Mouse (Mus musculus): Measurements from ENCODE around the gene Rnf222. TPM values are rescaled to one million over a fixed set of nuclear protein-coding genes. Genes with fewer than 3 reads are reported as not detected.

Gene Rnf222
- polyA plus RNA-seq, 1 experiment from 2014 or later = not detected

GRCm38 (mm10) chr11:68904375-68905137, 16.2 kb downstream of the Rnf222 start:
- peak overlapping the region; percentile 29; the same call in 1 of the 2 replicates for H3K27ac ChIP-seq
- H3K4me1 ChIP-seq = peaks cover 14% of the 10 kb centered on the region

GRCm38 (mm10) chr11:68905138-68905531, 16.8 kb downstream of the Rnf222 start:
- no peaks in the 10 kb centered on the region for H3K27me3 ChIP-seq (replicated peaks)
- H3K4me3 ChIP-seq = no peak overlapping the region
- no peaks in the 10 kb centered on the region for H3K9me3 ChIP-seq
- peak overlapping the region; percentile 29; the same call in 1 of the 2 replicates for H3K27ac ChIP-seq
- 80% methylated on average over 3 of the region's 3 CpGs for WGBS
- H3K9ac ChIP-seq = no peak overlapping the region
- peaks cover 14% of the 10 kb centered on the region for H3K4me1 ChIP-seq
- ATAC-seq (replicated peaks) = no peak
- peaks cover 35% of the 10 kb centered on the region for H3K36me3 ChIP-seq (replicated peaks)
- no peak overlapping the region for H3K4me2 ChIP-seq

More at GRCm38 (mm10) chr11:68904375-68905137, 16.2 kb downstream of the Rnf222 start:
- no peaks in the 10 kb centered on the region for H3K27me3 ChIP-seq (replicated peaks)
- no peaks in the 10 kb centered on the region for H3K9me3 ChIP-seq
- peaks cover 35% of the 10 kb centered on the region for H3K36me3 ChIP-seq (replicated peaks)
- no peak overlapping the region for H3K9ac ChIP-seq
- no peak overlapping the region for H3K4me3 ChIP-seq
- H3K4me2 ChIP-seq = no peak overlapping the region
- WGBS = 86% methylated on average over 8 of the region's 8 CpGs
- no peak for ATAC-seq (replicated peaks)

GRCm38 (mm10) chr11:68905665-68906460, 17.5 kb downstream of the Rnf222 start:
- peaks cover 35% of the 10 kb centered on the region for H3K36me3 ChIP-seq (replicated peaks)
- 89% methylated on average over 9 of the region's 9 CpGs for WGBS
- no peak for ATAC-seq (replicated peaks)
- no peak overlapping the region for H3K4me2 ChIP-seq
- H3K4me3 ChIP-seq = no peak overlapping the region
- H3K9ac ChIP-seq = no peak overlapping the region
- H3K9me3 ChIP-seq = no peaks in the 10 kb centered on the region
- H3K27ac ChIP-seq = no peak overlapping the region
- no peaks in the 10 kb centered on the region for H3K27me3 ChIP-seq (replicated peaks)
- peaks cover 12% of the 10 kb centered on the region for H3K4me1 ChIP-seq

DNA sequence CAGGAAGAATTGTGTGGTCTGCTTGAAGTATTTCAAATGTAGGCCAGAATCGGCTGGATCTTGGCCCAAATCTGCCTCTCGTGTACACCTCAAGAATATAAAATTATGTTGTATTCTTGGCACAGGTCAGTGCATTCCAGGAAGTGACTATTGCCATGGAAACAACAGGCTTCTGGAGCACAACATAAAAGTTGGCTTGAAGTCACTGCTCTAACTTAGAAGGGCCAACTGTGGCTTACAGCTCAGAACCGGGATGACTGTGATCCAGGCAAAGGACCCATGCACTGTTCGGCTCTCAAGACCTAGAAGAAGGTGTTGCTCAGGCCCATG, 18.1 kb downstream of the Rnf222 start:
- no peaks in the 10 kb centered on the region for H3K27me3 ChIP-seq (replicated peaks)
- H3K9me3 ChIP-seq = no peaks in the 10 kb centered on the region
- H3K4me1 ChIP-seq = peaks cover 10% of the 10 kb centered on the region
- H3K4me3 ChIP-seq = no peak overlapping the region
- H3K36me3 ChIP-seq (replicated peaks) = peaks cover 35% of the 10 kb centered on the region
- ATAC-seq (replicated peaks) = no peak
- H3K9ac ChIP-seq = no peak overlapping the region
- no peak overlapping the region for H3K4me2 ChIP-seq
- H3K27ac ChIP-seq = no peak overlapping the region
- 83% methylated on average over 4 of the region's 4 CpGs for WGBS

GRCm38 (mm10) chr11:68907251-68907650, 18.9 kb downstream of the Rnf222 start:
- 81% methylated on average over 3 of the region's 3 CpGs for WGBS
- Histone ChIP-seq H3K4me1 (peaks cover 10% of the 10 kb centered on the region), H3K4me2 (no peak overlapping the region), H3K9me3 (no peaks in the 10 kb centered on the region), H3K27ac (no peak overlapping the region), H3K36me3 (replicated peaks) (peaks cover 35% of the 10 kb centered on the region), H3K9ac (no peak overlapping the region), H3K4me3 (no peak overlapping the region), H3K27me3 (replicated peaks) (no peaks in the 10 kb centered on the region)
- no peak for ATAC-seq (replicated peaks)

DNA sequence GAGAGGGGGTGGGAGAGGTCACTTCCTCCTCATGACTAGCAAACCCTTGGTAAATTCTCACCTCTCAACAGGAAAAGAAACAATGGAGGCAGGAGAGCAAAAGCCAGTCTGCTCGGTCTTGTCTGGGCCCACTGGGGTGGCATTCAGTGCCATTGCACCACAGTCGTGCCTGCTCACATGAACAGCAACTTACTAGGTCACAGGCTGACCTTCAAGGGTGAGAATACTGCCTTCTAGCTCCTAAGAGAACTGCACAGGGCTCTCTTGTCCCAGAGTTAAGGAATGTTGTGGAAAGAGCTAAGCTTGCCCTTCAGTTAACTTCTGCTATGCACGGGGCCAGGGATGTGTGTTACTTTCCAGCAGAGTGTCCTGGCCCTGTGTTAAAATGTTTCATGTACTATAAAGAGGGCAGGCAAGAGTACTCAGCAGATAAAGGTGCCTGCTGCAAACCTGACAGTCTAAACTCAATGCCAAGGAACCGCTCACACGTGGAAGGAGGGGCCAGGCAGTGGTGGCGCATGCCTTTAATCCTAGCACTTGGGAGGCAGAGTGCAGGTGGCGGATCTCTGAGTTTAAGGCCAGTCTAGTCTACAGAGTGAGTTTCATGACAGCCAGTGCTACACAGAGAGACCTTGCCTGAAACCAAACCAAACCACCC, 20.6 kb downstream of the Rnf222 start:
- H3K9me3 ChIP-seq = no peaks in the 10 kb centered on the region
- H3K36me3 ChIP-seq (replicated peaks) = peaks cover 26% of the 10 kb centered on the region
- H3K4me1 ChIP-seq = no peaks in the 10 kb centered on the region
- H3K27me3 ChIP-seq (replicated peaks) = no peaks in the 10 kb centered on the region
- H3K4me3 ChIP-seq = no peak overlapping the region
- no peak for ATAC-seq (replicated peaks)
- whole genome bisulfite sequencing = 42% methylated on average over 7 of the region's 7 CpGs
- H3K4me2 ChIP-seq = no peak overlapping the region
- no peak overlapping the region for H3K9ac ChIP-seq
- no peak overlapping the region for H3K27ac ChIP-seq

- Histone ChIP-seq H3K4me3 (no peak overlapping the region), H3K9me3 (no peaks in the 10 kb centered on the region), H3K9ac (no peak overlapping the region), H3K27me3 (replicated peaks) (no peaks in the 10 kb centered on the region), H3K4me1 (no peaks in the 10 kb centered on the region), H3K27ac (no peak overlapping the region), H3K4me2 (no peak overlapping the region), H3K36me3 (replicated peaks) (peaks cover 3% of the 10 kb centered on the region; the same call in 1 of the 2 replicates)
- no peak for ATAC-seq (replicated peaks)
- WGBS = 66% methylated on average over 14 of the region's 14 CpGs
These were observed 23.3 kb downstream of the Rnf222 start for GRCm38 (mm10) chr11:68911531-68912177.

- WGBS = 93% methylated on average over 4 of the region's 4 CpGs
- H3K27me3 ChIP-seq (replicated peaks) = no peaks in the 10 kb centered on the region
- ATAC-seq (replicated peaks) = no peak
- H3K9ac ChIP-seq = no peak overlapping the region
- H3K36me3 ChIP-seq (replicated peaks) = no peaks in the 10 kb centered on the region
- H3K27ac ChIP-seq = no peak overlapping the region
- H3K4me1 ChIP-seq = no peaks in the 10 kb centered on the region
- H3K4me3 ChIP-seq = no peak overlapping the region
- no peak overlapping the region for H3K4me2 ChIP-seq
- H3K9me3 ChIP-seq = no peaks in the 10 kb centered on the region
These were observed 26.2 kb downstream of the Rnf222 start for GRCm38 (mm10) chr11:68914566-68914965.

- Histone ChIP-seq H3K9me3 (no peaks in the 10 kb centered on the region), H3K9ac (no peak overlapping the region), H3K27me3 (replicated peaks) (no peaks in the 10 kb centered on the region), H3K4me3 (no peak overlapping the region), H3K4me2 (no peak overlapping the region), H3K27ac (no peak overlapping the region), H3K36me3 (replicated peaks) (no peaks in the 10 kb centered on the region), H3K4me1 (no peaks in the 10 kb centered on the region)
- 49% methylated on average over 3 of the region's 3 CpGs for WGBS
- ATAC-seq (replicated peaks) = no peak
These were observed 34.8 kb downstream of the Rnf222 start for GRCm38 (mm10) chr11:68923191-68923590.

DNA sequence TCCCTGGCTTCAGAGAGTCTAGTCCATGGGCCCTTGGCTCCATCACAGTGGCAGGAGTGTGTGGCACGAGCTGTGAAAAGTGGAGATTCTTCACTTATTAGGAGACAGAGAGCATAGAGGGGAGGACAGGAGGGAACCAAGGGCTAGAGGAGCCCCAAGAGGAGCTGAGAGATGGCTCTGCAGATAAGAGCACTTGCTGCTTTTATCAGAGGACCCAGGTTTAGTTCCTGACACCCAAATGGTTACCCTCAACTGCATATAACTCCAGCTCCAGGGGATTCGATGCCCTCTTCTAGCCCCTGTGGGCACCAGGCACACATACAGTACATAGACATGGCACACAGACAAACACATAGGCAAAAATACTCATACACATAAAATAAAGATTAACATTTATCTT, 36.4 kb downstream of the Rnf222 start:
- Histone ChIP-seq H3K27me3 (replicated peaks) (no peaks in the 10 kb centered on the region), H3K36me3 (replicated peaks) (no peaks in the 10 kb centered on the region), H3K9ac (no peak overlapping the region), H3K4me1 (no peaks in the 10 kb centered on the region), H3K4me2 (no peak overlapping the region), H3K9me3 (no peaks in the 10 kb centered on the region), H3K4me3 (no peak overlapping the region), H3K27ac (no peak overlapping the region)
- 75% methylated on average over 2 of the region's 2 CpGs for WGBS
- ATAC-seq (replicated peaks) = no peak

GRCm38 (mm10) chr11:68926981-68927380, 38.6 kb downstream of the Rnf222 start, which contains the start of gene Odf4:
Gene Odf4 (minus strand): TSS chr11:68927081.
- no peaks in the 10 kb centered on the region for H3K4me1 ChIP-seq
- WGBS = 85% methylated on average over 3 of the region's 3 CpGs
- H3K27me3 ChIP-seq (replicated peaks) = no peaks in the 10 kb centered on the region
- no peak within 1 kb of the TSS for H3K27ac ChIP-seq
- no peak within 1 kb of the TSS for H3K4me3 ChIP-seq
- H3K9me3 ChIP-seq = no peaks in the 10 kb centered on the region
- H3K36me3 ChIP-seq (replicated peaks) = no peaks in the 10 kb centered on the region
- no peak for ATAC-seq (replicated peaks)
- no peak within 1 kb of the TSS for H3K4me2 ChIP-seq
- no peak within 1 kb of the TSS for H3K9ac ChIP-seq

- WGBS = 78% methylated on average over 6 of the region's 6 CpGs
- H3K4me1 ChIP-seq = 0 out of 2 replicates have a peak, but pooled peaks cover 3% of the 10 kb centered on the region
- no peak overlapping the region for H3K27ac ChIP-seq
- no peak overlapping the region for H3K4me2 ChIP-seq
- no peaks in the 10 kb centered on the region for H3K9me3 ChIP-seq
- no peak overlapping the region for H3K9ac ChIP-seq
- H3K4me3 ChIP-seq = no peak overlapping the region
- no peak for ATAC-seq (replicated peaks)
- H3K27me3 ChIP-seq (replicated peaks) = no peaks in the 10 kb centered on the region
- H3K36me3 ChIP-seq (replicated peaks) = no peaks in the 10 kb centered on the region
These were observed 41.6 kb downstream of the Rnf222 start for GRCm38 (mm10) chr11:68929947-68930346.

Data from midbrain, embryonic 15.5 days (tissue).